Mouse (Mus musculus) forebrain, postnatal 0 days (tissue): Measurements from ENCODE around the gene Gramd1c. TPM values are rescaled to one million over a fixed set of nuclear protein-coding genes. Genes with fewer than 3 reads are reported as not detected.

Experiments used
- ATAC-seq: fragments of 200-750 bp; cut with Nextera tagmentation; 2 replicates; pipeline ENCODE4 v1.8.0; 2017; ENCODE audit warnings: mild to moderate bottlenecking, moderate library complexity
- DNase-seq: peaks from one replicate; pipeline ENCODE4 v3.0.0-alpha.2; 2015
- H3K27ac ChIP-seq: fragments of 300-500 bp; sonication (generic); 2 replicates; pipeline ENCODE4 v1.5.1; 2014; ENCODE audit warnings: low read depth, mild to moderate bottlenecking, antibody characterized with exemption, low read length, moderate library complexity, mixed read lengths
- H3K27me3 ChIP-seq: fragments of 300-500 bp; sonication (generic); 2 replicates; pipeline ENCODE4 v1.6.1; 2014; ENCODE audit warnings: mild to moderate bottlenecking, low read length, mixed read lengths; ENCODE audit not compliant: insufficient read depth
- H3K36me3 ChIP-seq: fragments of 300-500 bp; sonication (generic); 2 replicates; pipeline ENCODE4 v1.6.1; 2014; ENCODE audit warnings: mild to moderate bottlenecking, moderate library complexity; ENCODE audit not compliant: insufficient read depth
- H3K4me1 ChIP-seq: fragments of 300-500 bp; sonication (generic); 2 replicates; pipeline ENCODE4 v1.6.1; 2014; ENCODE audit warnings: antibody characterized with exemption; ENCODE audit not compliant: insufficient read depth
- H3K4me2 ChIP-seq: fragments of 300-500 bp; sonication (generic); 2 replicates; pipeline ENCODE4 v1.6.1; 2014; ENCODE audit warnings: low read depth, mild to moderate bottlenecking, moderate library complexity
- H3K4me3 ChIP-seq: fragments of 300-500 bp; sonication (generic); 2 replicates; pipeline ENCODE4 v1.5.1; 2014; ENCODE audit warnings: low read depth, low read length, mixed read lengths
- H3K9ac ChIP-seq: fragments of 300-500 bp; sonication (generic); 2 replicates; pipeline ENCODE4 v1.6.1; 2014; ENCODE audit warnings: mild to moderate bottlenecking
- H3K9me3 ChIP-seq: fragments of 300-500 bp; sonication (generic); 2 replicates; pipeline ENCODE4 v1.6.1; 2016; ENCODE audit warnings: low read length
- CTCF ChIP-seq: sonication (generic); IDR thresholded peaks from 2 replicates; pipeline ENCODE4 v1.5.1; 2016; ENCODE audit warnings: antibody characterized with exemption, control low read depth, low read depth
- WGBS: fragments of 180-500 bp; shearing (Covaris S2); extraction: QIAGEN DNeasy Blood & Tissue Kit; methylation state at CpG from one replicate; pipeline ENCODE4 v1.1.7; 2014; 5-methylcytosine and 5-hydroxymethylcytosine counted together
- polyA plus RNA-seq: library from polyadenylated mRNA; unstranded; fragments of >200 nt; fragmentation: Nextera tagmentation; extraction: Ambion mirVana; gene quantifications from 2 replicates; pipeline ENCODE4 v1.2.1, GENCODE M21; 2015
- total RNA-seq: library from RNA; depleted of rRNA; stranded (reverse); fragments of >200 nt; gene quantifications from 2 replicates; pipeline ENCODE4 v1.2.3, GENCODE M21; 2014

Gramd1c gene
- total and polyA plus RNA-seq, 2 experiments from 2014 or later, result 2.1 to 4.4 TPM

DNA sequence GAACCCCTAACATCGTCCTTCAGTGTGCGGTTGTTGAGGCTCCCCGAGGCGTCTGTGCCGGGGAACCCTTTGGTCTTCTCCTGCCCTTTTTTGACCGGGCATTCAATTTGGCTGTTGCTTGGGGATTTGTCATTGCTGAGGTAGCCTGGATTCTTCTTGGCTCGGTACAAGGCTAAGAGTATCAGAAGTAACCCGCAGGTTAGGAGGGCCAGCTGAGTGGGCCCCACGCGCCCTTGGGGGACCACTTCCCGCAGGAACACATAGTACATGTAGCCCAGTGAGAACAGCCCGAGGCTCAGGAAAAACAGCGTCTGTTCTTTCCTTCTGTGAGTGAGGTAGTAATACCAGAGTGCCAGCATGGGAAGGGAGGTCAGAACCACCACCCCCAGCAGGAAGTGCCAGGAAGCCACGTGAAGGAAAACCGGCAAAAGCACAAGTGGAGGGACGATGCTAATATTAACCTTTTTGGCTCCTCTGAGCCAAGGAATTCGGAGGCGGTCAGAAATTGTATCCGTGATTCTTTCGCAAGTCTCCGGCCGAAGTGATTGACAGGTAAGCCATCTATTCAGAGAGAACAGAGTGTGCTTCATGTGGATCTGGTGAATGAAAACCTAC lies 89.4 kb downstream of the Gramd1c start:
- Histone ChIP-seq H3K36me3 (peaks cover 7% of the 10 kb centered on the region), H3K4me3 (no peak overlapping the region), H3K4me2 (no peak overlapping the region), H3K9ac (no peak overlapping the region), H3K9me3 (no peaks in the 10 kb centered on the region), H3K4me1 (no peaks in the 10 kb centered on the region), H3K27me3 (no peaks in the 10 kb centered on the region), H3K27ac (no peak overlapping the region)
- ATAC-seq, result no peak
- TF ChIP-seq CTCF, result no peak
- no peak for DNase-seq
- WGBS, result 82% methylated on average over 22 of the region's 22 CpGs

DNA sequence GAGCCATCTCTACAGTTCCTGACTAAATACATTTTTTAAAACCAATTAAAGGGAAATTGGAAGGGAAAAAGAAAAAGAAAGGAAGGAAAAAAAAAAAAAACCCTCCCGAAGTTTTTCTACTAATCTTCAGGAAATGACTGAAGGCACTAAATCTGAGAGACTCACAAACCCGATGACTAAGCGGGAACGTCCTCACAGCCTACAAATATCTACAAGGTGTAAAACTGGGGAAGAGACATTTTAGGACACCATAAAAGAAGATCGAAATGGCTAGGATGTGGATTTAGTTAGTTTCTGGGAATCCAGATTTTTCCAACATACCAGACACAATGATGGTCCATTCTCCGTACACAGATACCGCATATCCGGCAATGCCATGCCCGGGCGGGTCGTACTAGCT lies 90.0 kb downstream of the Gramd1c start:
- no peak for ATAC-seq
- no peak overlapping the region for H3K9ac ChIP-seq

DNA sequence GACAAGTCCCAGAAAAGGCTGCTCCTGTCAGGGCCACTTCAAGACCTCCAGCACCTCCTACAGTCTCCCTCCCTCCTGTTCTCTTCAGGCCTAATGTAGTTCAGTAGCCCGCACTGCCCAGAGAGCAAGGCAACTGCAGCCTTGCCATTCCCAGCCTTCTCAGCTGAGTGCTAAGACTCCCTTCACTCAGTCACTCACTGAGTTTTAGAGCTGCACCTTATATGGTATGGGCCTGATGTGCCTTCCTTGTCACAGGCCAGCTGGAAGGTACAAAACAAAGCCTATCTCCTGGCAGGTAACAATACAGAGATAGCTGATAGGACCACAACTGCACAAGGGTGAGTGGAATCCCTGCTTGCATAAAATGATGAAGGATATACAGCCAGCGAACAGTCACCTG lies 90.8 kb downstream of the Gramd1c start:
- DNase-seq (no peak), ATAC-seq (no peak)
- Histone ChIP-seq H3K4me3 (no peak overlapping the region), H3K36me3 (peaks cover 18% of the 10 kb centered on the region), H3K9ac (no peak overlapping the region), H3K27me3 (no peaks in the 10 kb centered on the region), H3K4me1 (no peaks in the 10 kb centered on the region), H3K9me3 (no peaks in the 10 kb centered on the region), H3K27ac (no peak overlapping the region), H3K4me2 (no peak overlapping the region)
- TF ChIP-seq CTCF, result no peak
- WGBS, result 96% methylated on average over 2 of the region's 2 CpGs

More for the DNA sequence above, 90.0 kb downstream of the Gramd1c start:
- Histone ChIP-seq H3K27me3 (no peaks in the 10 kb centered on the region), H3K4me2 (no peak overlapping the region), H3K4me1 (no peaks in the 10 kb centered on the region), H3K36me3 (peaks cover 11% of the 10 kb centered on the region), H3K4me3 (no peak overlapping the region), H3K27ac (no peak overlapping the region), H3K9me3 (no peaks in the 10 kb centered on the region)
- WGBS, result 96% methylated on average over 11 of the region's 11 CpGs
- TF ChIP-seq CTCF, result no peak
- DNase-seq, result no peak

DNA sequence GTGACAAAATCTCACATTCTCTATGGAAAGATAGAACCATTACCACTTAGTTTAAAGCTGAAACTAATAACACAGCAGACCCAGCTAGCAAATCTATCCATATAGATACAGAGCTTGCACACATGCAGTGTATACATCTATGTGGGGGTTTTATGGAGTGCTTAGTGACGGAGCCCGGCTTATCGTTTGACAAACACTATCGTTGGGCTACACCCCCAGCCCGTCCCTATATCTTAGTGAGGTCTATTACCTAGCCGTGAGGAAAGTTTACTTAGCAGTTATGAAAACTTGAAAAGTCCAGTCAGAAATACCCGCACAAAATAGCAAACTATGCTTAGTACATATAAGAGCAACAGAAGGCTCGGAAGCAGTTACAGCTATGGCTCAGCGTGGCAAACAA lies 91.4 kb downstream of the Gramd1c start:
- Histone ChIP-seq H3K4me3 (no peak overlapping the region), H3K4me2 (no peak overlapping the region), H3K9me3 (no peaks in the 10 kb centered on the region), H3K27ac (no peak overlapping the region), H3K36me3 (peaks cover 18% of the 10 kb centered on the region), H3K9ac (no peak overlapping the region), H3K4me1 (no peaks in the 10 kb centered on the region), H3K27me3 (no peaks in the 10 kb centered on the region)
- no peak for TF ChIP-seq CTCF
- ATAC-seq (no peak), DNase-seq (no peak)
- 94% methylated on average over 9 of the region's 9 CpGs for WGBS

DNA sequence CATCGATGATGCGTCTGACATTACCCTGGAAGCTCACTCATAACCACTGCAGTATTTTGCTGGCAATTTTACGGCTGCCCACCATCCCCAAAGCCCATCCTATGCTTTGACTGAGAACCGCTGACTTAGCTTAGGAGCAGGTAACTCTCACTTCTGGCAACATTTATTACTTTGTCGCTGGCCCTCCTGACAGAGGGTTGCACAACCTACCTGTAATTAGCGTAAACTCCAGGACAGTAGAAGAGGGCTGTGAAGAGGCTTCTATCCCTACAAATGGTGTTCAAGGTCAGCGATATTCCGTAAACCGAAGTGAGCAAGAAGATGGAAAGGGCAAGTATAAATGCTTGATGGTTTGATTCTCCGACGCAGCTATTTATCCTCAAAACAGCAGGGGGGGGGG lies 92.0 kb downstream of the Gramd1c start:
- no peaks in the 10 kb centered on the region for H3K4me1 ChIP-seq
- no peak overlapping the region for H3K9ac ChIP-seq

DNA sequence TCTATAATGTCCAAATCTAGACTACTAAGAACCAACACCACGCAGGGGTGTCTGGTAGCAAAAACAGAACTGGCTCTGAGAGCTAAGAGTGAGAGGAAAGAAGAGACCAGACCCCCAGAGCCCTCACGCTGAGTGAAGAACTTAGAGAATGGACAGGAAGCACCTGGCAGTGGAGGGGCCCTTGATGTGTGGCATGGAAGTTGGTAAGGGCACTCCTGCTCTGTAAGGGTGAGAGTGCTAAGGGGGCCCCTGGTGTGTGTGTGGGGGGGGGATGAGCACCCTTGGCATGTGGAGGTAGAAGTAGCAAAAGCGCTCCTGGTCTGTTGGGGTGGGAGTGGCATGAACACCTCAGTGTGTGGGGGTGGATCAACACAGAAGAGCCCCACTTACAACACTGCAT lies 92.7 kb downstream of the Gramd1c start:
- no peak for DNase-seq
- no peak for TF ChIP-seq CTCF
- WGBS, result 93% methylated on average over 3 of the region's 3 CpGs

More for the DNA sequence above, 92.0 kb downstream of the Gramd1c start:
- no peak for DNase-seq
- 95% methylated on average over 11 of the region's 11 CpGs for WGBS
- Histone ChIP-seq H3K4me3 (no peak overlapping the region), H3K27me3 (no peaks in the 10 kb centered on the region), H3K4me2 (no peak overlapping the region), H3K27ac (no peak overlapping the region), H3K36me3 (peaks cover 18% of the 10 kb centered on the region), H3K9me3 (no peaks in the 10 kb centered on the region)
- TF ChIP-seq CTCF, result no peak
- no peak for ATAC-seq

DNA sequence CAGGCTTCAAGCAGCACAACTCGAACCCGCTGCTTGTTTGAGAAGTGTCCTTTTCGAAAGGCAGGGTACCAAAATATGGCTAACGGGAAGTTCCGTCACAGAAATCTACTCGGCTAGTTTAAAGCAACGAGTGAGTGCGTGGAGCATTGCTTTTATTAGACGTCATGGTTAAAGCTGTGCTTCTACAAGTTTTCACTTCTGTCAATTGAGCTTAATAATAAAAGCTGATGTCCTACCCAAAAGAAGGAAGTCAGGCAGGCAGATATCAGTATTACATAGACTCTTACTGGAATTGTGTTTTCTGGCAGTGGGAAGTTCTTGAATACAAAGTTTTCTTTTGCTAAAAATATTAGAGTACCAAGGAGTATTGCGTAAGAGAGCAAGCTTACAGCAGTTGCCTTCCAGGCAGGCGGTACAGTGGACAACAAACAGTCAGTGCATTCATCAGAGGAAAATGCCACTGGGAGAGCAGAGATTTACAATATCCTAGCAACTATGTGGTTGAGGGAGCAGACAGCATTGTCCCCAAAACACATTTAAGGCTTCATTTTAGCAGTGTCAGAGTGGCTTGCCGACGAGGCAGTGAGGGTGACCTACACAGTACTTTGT lies 97.3 kb downstream of the Gramd1c start:
- no peak overlapping the region for H3K4me3 ChIP-seq
- 59% methylated on average over 13 of the region's 13 CpGs for WGBS
- DNase-seq (no peak), ATAC-seq (peak; percentile 54)
- no peak overlapping the region for H3K9ac ChIP-seq
- no peaks in the 10 kb centered on the region for H3K27me3 ChIP-seq
- H3K4me1 ChIP-seq, result no peaks in the 10 kb centered on the region
- H3K27ac ChIP-seq, result peak overlapping the region; percentile 16; the same call in 1 of the 2 replicates
- no peak for TF ChIP-seq CTCF
- H3K4me2 ChIP-seq, result no peak overlapping the region
- peaks cover 18% of the 10 kb centered on the region for H3K36me3 ChIP-seq
- no peaks in the 10 kb centered on the region for H3K9me3 ChIP-seq

More for the DNA sequence above, 92.7 kb downstream of the Gramd1c start:
- no peak for ATAC-seq
- H3K9me3 ChIP-seq, result no peaks in the 10 kb centered on the region
- no peak overlapping the region for H3K27ac ChIP-seq
- H3K36me3 ChIP-seq, result peaks cover 18% of the 10 kb centered on the region
- no peaks in the 10 kb centered on the region for H3K4me1 ChIP-seq
- H3K4me3 ChIP-seq, result no peak overlapping the region
- H3K9ac ChIP-seq, result no peak overlapping the region
- H3K4me2 ChIP-seq, result no peak overlapping the region
- no peaks in the 10 kb centered on the region for H3K27me3 ChIP-seq
